Mouse (Mus musculus) small intestine, adult 2 months (tissue): Measurements from ENCODE around the gene Gm10260.

Experiments used
- CTCF ChIP-seq: fragments of 200-500 bp; IDR thresholded peaks from 2 replicates; pipeline ENCODE4 v1.5.1; 2012; ENCODE audit warnings: low read depth, mild to moderate bottlenecking, control low read depth, inconsistent platforms, low read length, moderate library complexity, mixed read lengths; ENCODE audit not compliant: insufficient replicate concordance, insufficient read length; ENCODE audit errors: extremely low read depth
- POLR2A ChIP-seq: fragments of 200-500 bp; IDR thresholded peaks from 2 replicates; pipeline ENCODE4 v1.6.1; 2012; ENCODE audit warnings: low read depth, mild to moderate bottlenecking, control low read depth, inconsistent platforms, low read length, moderate library complexity

GRCm38 (mm10) chr13:97802386-97802785 is 42.0 kb upstream of the Gm10260 start:
- TF ChIP-seq CTCF (no peak), POLR2A (no peak)
